Mouse (Mus musculus): ENCODE measurements around the gene Olfr559. TPM values are rescaled to one million over a fixed set of nuclear protein-coding genes. Genes with fewer than 3 reads are reported as not detected.

Olfr559 gene
- polyA plus RNA-seq, 1 experiment: not detected

DNA sequence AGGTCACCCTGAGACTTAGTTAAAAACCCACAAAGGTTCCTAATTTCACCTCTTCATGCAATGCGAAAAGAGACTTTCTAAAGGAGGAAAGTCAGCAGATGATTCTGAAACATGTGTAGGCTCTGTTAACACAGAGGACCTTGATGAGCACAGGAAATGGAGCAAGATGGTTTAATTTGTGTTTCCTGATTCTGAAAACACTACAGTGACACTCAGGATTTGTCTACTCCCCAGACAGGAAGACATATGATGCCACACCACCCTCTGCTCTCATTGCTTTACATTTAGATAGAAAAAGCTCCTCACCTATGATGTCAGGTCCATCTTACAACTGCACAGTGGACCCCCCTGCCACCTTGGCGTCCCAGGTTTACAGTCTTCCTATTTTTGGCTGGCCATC is 51.1 kb downstream of the Olfr559 start:
- TF ChIP-seq MAX (IDR thresholded peaks at IDR 0.05) (no peak), MYOG (IDR thresholded peaks at IDR 0.05; ENCODE audit: control insufficient read depth, extremely low read depth, insufficient read length) (no peak), CTCF (IDR thresholded peaks at IDR 0.05; ENCODE audit: control insufficient read depth, insufficient read depth, insufficient read length) (no peak), FOSL1 (IDR thresholded peaks at IDR 0.05; ENCODE audit: insufficient read depth, low read length, poor library complexity, severe bottlenecking) (no peak), CEBPB (IDR thresholded peaks at IDR 0.05; ENCODE audit: low read depth) (no peak), MYOD1 (IDR thresholded peaks at IDR 0.05; ENCODE audit: control insufficient read depth, insufficient read length, low read depth) (no peak), USF1 (IDR thresholded peaks at IDR 0.05; ENCODE audit: low read depth) (no peak)
- Histone ChIP-seq H3ac (ENCODE audit: control insufficient read depth, insufficient read length, low read depth) (no peak overlapping the region), H3K4me3 (ENCODE audit: insufficient read depth, poor library complexity, severe bottlenecking) (no peak overlapping the region), H3K79me2 (ENCODE audit: control insufficient read depth, insufficient read depth) (no peaks in the 10 kb centered on the region), H3K79me3 (ENCODE audit: low read depth) (no peaks in the 10 kb centered on the region), H3K27me3 (ENCODE audit: control insufficient read depth, insufficient read depth, insufficient read length) (no peaks in the 10 kb centered on the region), H3K36me3 (ENCODE audit: control insufficient read depth, insufficient read depth) (no peaks in the 10 kb centered on the region)

Other genes starting within 250 kb of the Olfr559 start
- gene Olfr543, start 245.8 kb downstream of the Olfr559 start, polyA plus RNA-seq (2012; fragmentation: generic; extraction: Trizol): 0.04 TPM
- gene Olfr544, start 239.2 kb downstream of the Olfr559 start, polyA plus RNA-seq (2012; fragmentation: generic; extraction: Trizol): 0.01 TPM
- not detected for gene Olfr545, start 227.9 kb downstream of the Olfr559 start, polyA plus RNA-seq (2012; fragmentation: generic; extraction: Trizol)
- not detected for gene Olfr547, start 192.7 kb downstream of the Olfr559 start, polyA plus RNA-seq (2012; fragmentation: generic; extraction: Trizol)
- not detected for gene Olfr548-ps1, start 186.6 kb downstream of the Olfr559 start, polyA plus RNA-seq (2012; fragmentation: generic; extraction: Trizol)
- gene Olfr549, start 177.6 kb downstream of the Olfr559 start, polyA plus RNA-seq (2012; fragmentation: generic; extraction: Trizol): not detected
- gene Trim21, start 162.0 kb downstream of the Olfr559 start, polyA plus RNA-seq (2012; fragmentation: generic; extraction: Trizol): 0.49 TPM
- gene Olfr550, start 156.0 kb downstream of the Olfr559 start, polyA plus RNA-seq (2012; fragmentation: generic; extraction: Trizol): not detected
- not detected for gene Olfr551, start 135.6 kb downstream of the Olfr559 start, polyA plus RNA-seq (2012; fragmentation: generic; extraction: Trizol)
- gene Olfr552, start 129.7 kb downstream of the Olfr559 start, polyA plus RNA-seq (2012; fragmentation: generic; extraction: Trizol): not detected
- gene Olfr553, start 109.3 kb downstream of the Olfr559 start, polyA plus RNA-seq (2012; fragmentation: generic; extraction: Trizol): not detected
- gene Olfr554, start 89.1 kb downstream of the Olfr559 start, polyA plus RNA-seq (2012; fragmentation: generic; extraction: Trizol): not detected
- gene Olfr555, start 68.7 kb downstream of the Olfr559 start, polyA plus RNA-seq (2012; fragmentation: generic; extraction: Trizol): not detected
- gene Olfr556, start 62.6 kb downstream of the Olfr559 start, polyA plus RNA-seq (2012; fragmentation: generic; extraction: Trizol): not detected
- gene Trim68, start 40.2 kb downstream of the Olfr559 start, polyA plus RNA-seq (2012; fragmentation: generic; extraction: Trizol): 2.0 TPM
- not detected for gene Olfr557, start 31.6 kb downstream of the Olfr559 start, polyA plus RNA-seq (2012; fragmentation: generic; extraction: Trizol)
- gene Olfr558, start 25.3 kb downstream of the Olfr559 start, polyA plus RNA-seq (2012; fragmentation: generic; extraction: Trizol): not detected
- not detected for gene Olfr33, start 8.4 kb downstream of the Olfr559 start, polyA plus RNA-seq (2012; fragmentation: generic; extraction: Trizol)
- gene Olfr560, start 31.9 kb upstream of the Olfr559 start, polyA plus RNA-seq (2012; fragmentation: generic; extraction: Trizol): not detected
- not detected for gene Olfr78, start 32.0 kb upstream of the Olfr559 start, polyA plus RNA-seq (2012; fragmentation: generic; extraction: Trizol)
- gene Olfr561, start 43.7 kb upstream of the Olfr559 start, polyA plus RNA-seq (2012; fragmentation: generic; extraction: Trizol): not detected
- gene Olfr564, start 76.0 kb upstream of the Olfr559 start, polyA plus RNA-seq (2012; fragmentation: generic; extraction: Trizol): not detected
- gene Olfr566, start 131.3 kb upstream of the Olfr559 start, polyA plus RNA-seq (2012; fragmentation: generic; extraction: Trizol): not detected
- not detected for gene Olfr568, start 149.6 kb upstream of the Olfr559 start, polyA plus RNA-seq (2012; fragmentation: generic; extraction: Trizol)
- not detected for gene Olfr569, start 163.4 kb upstream of the Olfr559 start, polyA plus RNA-seq (2012; fragmentation: generic; extraction: Trizol)
- gene Olfr570, start 167.1 kb upstream of the Olfr559 start, polyA plus RNA-seq (2012; fragmentation: generic; extraction: Trizol): not detected
- gene Olfr571, start 190.0 kb upstream of the Olfr559 start, polyA plus RNA-seq (2012; fragmentation: generic; extraction: Trizol): not detected
- gene Olfr572, start 196.9 kb upstream of the Olfr559 start, polyA plus RNA-seq (2012; fragmentation: generic; extraction: Trizol): not detected
- gene Olfr573-ps1, start 215.1 kb upstream of the Olfr559 start, polyA plus RNA-seq (2012; fragmentation: generic; extraction: Trizol): not detected
- gene Olfr574, start 221.0 kb upstream of the Olfr559 start, polyA plus RNA-seq (2012; fragmentation: generic; extraction: Trizol): not detected
- not detected for gene Olfr575, start 231.3 kb upstream of the Olfr559 start, polyA plus RNA-seq (2012; fragmentation: generic; extraction: Trizol)
- gene Olfr576, start 235.2 kb upstream of the Olfr559 start, polyA plus RNA-seq (2012; fragmentation: generic; extraction: Trizol): not detected
- gene Olfr577, start 248.5 kb upstream of the Olfr559 start, polyA plus RNA-seq (2012; fragmentation: generic; extraction: Trizol): not detected

Measured in C2C12 (cell line).